Mouse (Mus musculus): ENCODE data around the gene Nedd9. TPM values are rescaled to one million over a fixed set of nuclear protein-coding genes. Genes with fewer than 3 reads are reported as not detected.

Gene Nedd9
- total RNA-seq, 4 experiments from 2014 or later = 12.6 to 17.8 (median 14.1) TPM

- no peak for DNase-seq (ENCODE audit: low spot score in 2 of 2)
Measured at GRCm38 (mm10) chr13:41343887-41344266, 143.3 kb downstream of the Nedd9 start.

GRCm38 (mm10) chr13:41343163-41343886 is 143.8 kb downstream of the Nedd9 start:
- DNase-seq (ENCODE audit: low spot score in 2 of 2) = no peak

GRCm38 (mm10) chr13:41341422-41341821 is 145.7 kb downstream of the Nedd9 start:
- DNase-seq (ENCODE audit: low spot score in 2 of 2) = no peak

- peak; percentile 65 to 76 for DNase-seq (ENCODE audit: low spot score in 2 of 2)
Measured at GRCm38 (mm10) chr13:41339653-41340351, 147.4 kb downstream of the Nedd9 start.

- no peak for DNase-seq (ENCODE audit: low spot score in 2 of 2)
Measured at GRCm38 (mm10) chr13:41339195-41339594, 148.0 kb downstream of the Nedd9 start.

GRCm38 (mm10) chr13:41337407-41337806 is 149.8 kb downstream of the Nedd9 start:
- no peak for DNase-seq (ENCODE audit: low spot score in 2 of 2)

GRCm38 (mm10) chr13:41336260-41336659 is 150.9 kb downstream of the Nedd9 start:
- DNase-seq (ENCODE audit: low spot score in 2 of 2) = no peak

GRCm38 (mm10) chr13:41335767-41336166 is 151.4 kb downstream of the Nedd9 start:
- no peak for DNase-seq (ENCODE audit: low spot score in 2 of 2)

GRCm38 (mm10) chr13:41334641-41335000 is 152.5 kb downstream of the Nedd9 start:
- DNase-seq (ENCODE audit: low spot score in 2 of 2) = no peak

- DNase-seq (ENCODE audit: low spot score in 2 of 2) = no peak
Measured at GRCm38 (mm10) chr13:41333889-41334640, 153.1 kb downstream of the Nedd9 start.

- no peak for DNase-seq (ENCODE audit: low spot score in 2 of 2)
Measured at GRCm38 (mm10) chr13:41331671-41332340, 155.4 kb downstream of the Nedd9 start.

- DNase-seq (ENCODE audit: low spot score in 2 of 2) = no peak
Measured at GRCm38 (mm10) chr13:41330589-41331345, 156.4 kb downstream of the Nedd9 start.

- DNase-seq (ENCODE audit: low spot score in 2 of 2) = no peak
Measured at GRCm38 (mm10) chr13:41330051-41330450, 157.1 kb downstream of the Nedd9 start.

- DNase-seq (ENCODE audit: low spot score in 2 of 2) = no peak
Measured at GRCm38 (mm10) chr13:41328481-41328880, 158.7 kb downstream of the Nedd9 start.

- no peak for DNase-seq (ENCODE audit: low spot score in 2 of 2)
Measured at GRCm38 (mm10) chr13:41327546-41327945, 159.6 kb downstream of the Nedd9 start.

- no peak for DNase-seq (ENCODE audit: low spot score in 2 of 2)
Measured at GRCm38 (mm10) chr13:41326134-41326533, 161.0 kb downstream of the Nedd9 start.

- no peak for DNase-seq (ENCODE audit: low spot score in 2 of 2)
Measured at GRCm38 (mm10) chr13:41325346-41325745, 161.8 kb downstream of the Nedd9 start.

GRCm38 (mm10) chr13:41324631-41325030 is 162.5 kb downstream of the Nedd9 start:
- DNase-seq (ENCODE audit: low spot score in 2 of 2) = no peak

- DNase-seq (ENCODE audit: low spot score in 2 of 2) = no peak
Measured at GRCm38 (mm10) chr13:41321433-41321832, 165.7 kb downstream of the Nedd9 start.

- DNase-seq (ENCODE audit: low spot score in 2 of 2) = no peak
Measured at GRCm38 (mm10) chr13:41320749-41321148, 166.4 kb downstream of the Nedd9 start.

- DNase-seq (ENCODE audit: low spot score in 2 of 2) = peak; percentile 46 to 85
Measured at GRCm38 (mm10) chr13:41302716-41303115, 184.4 kb downstream of the Nedd9 start.
